Mouse (Mus musculus): Measurements from ENCODE around the gene Asap2. TPM values are rescaled to one million over a fixed set of nuclear protein-coding genes. Genes with fewer than 3 reads are reported as not detected.

The Asap2 gene
- polyA plus RNA-seq, 1 experiment: 5.6 TPM

GRCm38 (mm10) chr12:21204701-21205312, 214.5 kb downstream of the Asap2 start:
- Histone ChIP-seq H3K36me3 (ENCODE audit: control insufficient read depth, insufficient read depth) (peaks cover 11% of the 10 kb centered on the region), H3K79me3 (ENCODE audit: low read depth) (no peaks in the 10 kb centered on the region), H3K4me3 (ENCODE audit: insufficient read depth, poor library complexity, severe bottlenecking) (no peak overlapping the region), H3ac (ENCODE audit: control insufficient read depth, insufficient read length, low read depth) (no peak overlapping the region), H3K79me2 (ENCODE audit: control insufficient read depth, insufficient read depth) (no peaks in the 10 kb centered on the region), H3K27me3 (ENCODE audit: control insufficient read depth, insufficient read depth, insufficient read length) (no peaks in the 10 kb centered on the region)
- TF ChIP-seq USF1 (IDR thresholded peaks at IDR 0.05; ENCODE audit: low read depth) (no peak), FOSL1 (IDR thresholded peaks at IDR 0.05; ENCODE audit: insufficient read depth, low read length, poor library complexity, severe bottlenecking) (no peak), CEBPB (IDR thresholded peaks at IDR 0.05; ENCODE audit: low read depth) (no peak), CTCF (IDR thresholded peaks at IDR 0.05; ENCODE audit: control insufficient read depth, insufficient read depth, insufficient read length) (no peak), MYOD1 (IDR thresholded peaks at IDR 0.05; ENCODE audit: control insufficient read depth, insufficient read length, low read depth) (no peak), MYOG (IDR thresholded peaks at IDR 0.05; ENCODE audit: control insufficient read depth, extremely low read depth, insufficient read length) (no peak)

GRCm38 (mm10) chr12:21205799-21206198, 215.5 kb downstream of the Asap2 start:
- no peaks in the 10 kb centered on the region for H3K79me2 ChIP-seq (ENCODE audit: control insufficient read depth, insufficient read depth)
- no peaks in the 10 kb centered on the region for H3K79me3 ChIP-seq (ENCODE audit: low read depth)
- no peak overlapping the region for H3ac ChIP-seq (ENCODE audit: control insufficient read depth, insufficient read length, low read depth)
- TF ChIP-seq CEBPB (IDR thresholded peaks at IDR 0.05; ENCODE audit: low read depth) (no peak), FOSL1 (IDR thresholded peaks at IDR 0.05; ENCODE audit: insufficient read depth, low read length, poor library complexity, severe bottlenecking) (no peak), MYOD1 (IDR thresholded peaks at IDR 0.05; ENCODE audit: control insufficient read depth, insufficient read length, low read depth) (no peak), CTCF (IDR thresholded peaks at IDR 0.05; ENCODE audit: control insufficient read depth, insufficient read depth, insufficient read length) (no peak), MAX (IDR thresholded peaks at IDR 0.05) (no peak), MYOG (IDR thresholded peaks at IDR 0.05; ENCODE audit: control insufficient read depth, extremely low read depth, insufficient read length) (no peak), USF1 (IDR thresholded peaks at IDR 0.05; ENCODE audit: low read depth) (no peak)
- peaks cover 14% of the 10 kb centered on the region for H3K36me3 ChIP-seq (ENCODE audit: control insufficient read depth, insufficient read depth)
- H3K27me3 ChIP-seq (ENCODE audit: control insufficient read depth, insufficient read depth, insufficient read length): no peaks in the 10 kb centered on the region
- H3K4me3 ChIP-seq (ENCODE audit: insufficient read depth, poor library complexity, severe bottlenecking): no peak overlapping the region

- no peaks in the 10 kb centered on the region for H3K27me3 ChIP-seq (ENCODE audit: control insufficient read depth, insufficient read depth, insufficient read length)
- H3ac ChIP-seq (ENCODE audit: control insufficient read depth, insufficient read length, low read depth): no peak overlapping the region
- no peak overlapping the region for H3K4me3 ChIP-seq (ENCODE audit: insufficient read depth, poor library complexity, severe bottlenecking)
- H3K36me3 ChIP-seq (ENCODE audit: control insufficient read depth, insufficient read depth): peaks cover 14% of the 10 kb centered on the region
- TF ChIP-seq MAX (IDR thresholded peaks at IDR 0.05): no peak
- no peak for TF ChIP-seq FOSL1 (IDR thresholded peaks at IDR 0.05; ENCODE audit: insufficient read depth, low read length, poor library complexity, severe bottlenecking)
- TF ChIP-seq CTCF (IDR thresholded peaks at IDR 0.05; ENCODE audit: control insufficient read depth, insufficient read depth, insufficient read length): no peak
- TF ChIP-seq MYOD1 (IDR thresholded peaks at IDR 0.05; ENCODE audit: control insufficient read depth, insufficient read length, low read depth): no peak
- TF ChIP-seq CEBPB (IDR thresholded peaks at IDR 0.05; ENCODE audit: low read depth): no peak
- TF ChIP-seq MYOG (IDR thresholded peaks at IDR 0.05; ENCODE audit: control insufficient read depth, extremely low read depth, insufficient read length): no peak
- TF ChIP-seq USF1 (IDR thresholded peaks at IDR 0.05; ENCODE audit: low read depth): no peak
- H3K79me3 ChIP-seq (ENCODE audit: low read depth): no peaks in the 10 kb centered on the region
- H3K79me2 ChIP-seq (ENCODE audit: control insufficient read depth, insufficient read depth): no peaks in the 10 kb centered on the region
Observed at GRCm38 (mm10) chr12:21207422-21207821, 217.2 kb downstream of the Asap2 start.

GRCm38 (mm10) chr12:21208172-21208795, 218.0 kb downstream of the Asap2 start:
- H3K36me3 ChIP-seq (ENCODE audit: control insufficient read depth, insufficient read depth): peaks cover 14% of the 10 kb centered on the region

GRCm38 (mm10) chr12:21209273-21209672, 219.0 kb downstream of the Asap2 start:
- H3K79me3 ChIP-seq (ENCODE audit: low read depth): no peaks in the 10 kb centered on the region
- H3K79me2 ChIP-seq (ENCODE audit: control insufficient read depth, insufficient read depth): no peaks in the 10 kb centered on the region
- no peak overlapping the region for H3ac ChIP-seq (ENCODE audit: control insufficient read depth, insufficient read length, low read depth)
- H3K27me3 ChIP-seq (ENCODE audit: control insufficient read depth, insufficient read depth, insufficient read length): no peaks in the 10 kb centered on the region
- no peak overlapping the region for H3K4me3 ChIP-seq (ENCODE audit: insufficient read depth, poor library complexity, severe bottlenecking)
- TF ChIP-seq CTCF (IDR thresholded peaks at IDR 0.05; ENCODE audit: control insufficient read depth, insufficient read depth, insufficient read length) (no peak), USF1 (IDR thresholded peaks at IDR 0.05; ENCODE audit: low read depth) (no peak)
- peaks cover 14% of the 10 kb centered on the region for H3K36me3 ChIP-seq (ENCODE audit: control insufficient read depth, insufficient read depth)

More at GRCm38 (mm10) chr12:21208172-21208795, 218.0 kb downstream of the Asap2 start:
- Histone ChIP-seq H3K79me2 (ENCODE audit: control insufficient read depth, insufficient read depth) (no peaks in the 10 kb centered on the region), H3K4me3 (ENCODE audit: insufficient read depth, poor library complexity, severe bottlenecking) (no peak overlapping the region), H3K27me3 (ENCODE audit: control insufficient read depth, insufficient read depth, insufficient read length) (no peaks in the 10 kb centered on the region), H3ac (ENCODE audit: control insufficient read depth, insufficient read length, low read depth) (no peak overlapping the region), H3K79me3 (ENCODE audit: low read depth) (no peaks in the 10 kb centered on the region)
- TF ChIP-seq FOSL1 (IDR thresholded peaks at IDR 0.05; ENCODE audit: insufficient read depth, low read length, poor library complexity, severe bottlenecking): no peak
- no peak for TF ChIP-seq CTCF (IDR thresholded peaks at IDR 0.05; ENCODE audit: control insufficient read depth, insufficient read depth, insufficient read length)
- no peak for TF ChIP-seq CEBPB (IDR thresholded peaks at IDR 0.05; ENCODE audit: low read depth)
- TF ChIP-seq MYOD1 (IDR thresholded peaks at IDR 0.05; ENCODE audit: control insufficient read depth, insufficient read length, low read depth): no peak
- no peak for TF ChIP-seq USF1 (IDR thresholded peaks at IDR 0.05; ENCODE audit: low read depth)
- TF ChIP-seq MAX (IDR thresholded peaks at IDR 0.05): no peak
- no peak for TF ChIP-seq MYOG (IDR thresholded peaks at IDR 0.05; ENCODE audit: control insufficient read depth, extremely low read depth, insufficient read length)

Data from C2C12 (cell line).